Mouse (Mus musculus) heart, embryonic 14.5 days (tissue): ENCODE results near the gene Plekhm1. TPM values are rescaled to one million over a fixed set of nuclear protein-coding genes. Genes with fewer than 3 reads are reported as not detected.

Experiments
- ATAC-seq: fragments of 200-750 bp; cut with Nextera tagmentation; 2 replicates; pipeline ENCODE4 v1.8.0; 2017; ENCODE audit warnings: low read depth, moderate TSS enrichment; ENCODE audit not compliant: insufficient number of reproducible peaks, insufficient read depth, low FRiP score
- H3K27ac ChIP-seq, 2 experiments: fragments of 200-500 bp in 1 of 2; fragments of 300-500 bp in 1 of 2; sonication (generic) in 1 of 2; replicated peaks in 1 of 2; 2 replicates each; pipeline ENCODE4 v1.5.1; 2012 to 2014; ENCODE audit warnings: low read depth in 2 of 2, low read length in 2 of 2, control low read depth in 1 of 2, mild to moderate bottlenecking in 1 of 2, mixed read lengths in 1 of 2; ENCODE audit not compliant: control insufficient read depth in 1 of 2, insufficient read depth in 1 of 2
- H3K27me3 ChIP-seq: fragments of 300-500 bp; sonication (generic); 2 replicates; pipeline ENCODE4 v1.6.1; 2014; ENCODE audit warnings: mild to moderate bottlenecking, low read length, control low read depth; ENCODE audit not compliant: control insufficient read depth, insufficient read depth
- H3K36me3 ChIP-seq: fragments of 300-500 bp; sonication (generic); 2 replicates; pipeline ENCODE4 v1.6.1; 2014; ENCODE audit warnings: mild to moderate bottlenecking, control low read depth, low read length, mixed read lengths; ENCODE audit not compliant: control insufficient read depth, insufficient read depth
- H3K4me1 ChIP-seq, 2 experiments: fragments of 200-500 bp in 1 of 2; fragments of 300-500 bp in 1 of 2; sonication (generic) in 1 of 2; 2 replicates each; pipeline ENCODE4 v1.6.1; 2012 to 2014; ENCODE audit warnings: low read length in 2 of 2, control low read depth in 1 of 2, mixed read lengths in 1 of 2; ENCODE audit not compliant: control insufficient read depth in 2 of 2, insufficient read depth in 2 of 2
- H3K4me2 ChIP-seq: fragments of 300-500 bp; sonication (generic); 2 replicates; pipeline ENCODE4 v1.6.1; 2014; ENCODE audit warnings: mild to moderate bottlenecking, low read length
- H3K4me3 ChIP-seq, 2 experiments: fragments of 200-500 bp in 1 of 2; fragments of 300-500 bp in 1 of 2; sonication (generic) in 1 of 2; 2 replicates each; pipeline ENCODE4 v1.5.1; 2012 to 2014; ENCODE audit warnings: low read length in 2 of 2, mild to moderate bottlenecking in 2 of 2, control low read depth in 1 of 2, low read depth in 1 of 2, moderate library complexity in 1 of 2; ENCODE audit not compliant: control insufficient read depth in 1 of 2, insufficient read depth in 1 of 2
- H3K9ac ChIP-seq: fragments of 300-500 bp; sonication (generic); 2 replicates; pipeline ENCODE4 v1.6.1; 2014; ENCODE audit warnings: mild to moderate bottlenecking, low read length
- H3K9me3 ChIP-seq: fragments of 300-500 bp; sonication (generic); 2 replicates; pipeline ENCODE4 v1.6.1; 2016; ENCODE audit warnings: low read length, control low read depth; ENCODE audit not compliant: control insufficient read depth
- WGBS: fragments of 180-500 bp; shearing (Covaris S2); extraction: QIAGEN DNeasy Blood & Tissue Kit; methylation state at CpG from one replicate; pipeline ENCODE4 v1.1.7; 2014; 5-methylcytosine and 5-hydroxymethylcytosine counted together
- polyA plus RNA-seq: library from polyadenylated mRNA; unstranded; fragments of >200 nt; fragmentation: Nextera tagmentation; extraction: Ambion mirVana; gene quantifications from 2 replicates; pipeline ENCODE4 v1.2.1, GENCODE M21; 2014

Plekhm1 gene
- polyA plus RNA-seq, 1 experiment from 2014 or later = 6.5 TPM

DNA sequence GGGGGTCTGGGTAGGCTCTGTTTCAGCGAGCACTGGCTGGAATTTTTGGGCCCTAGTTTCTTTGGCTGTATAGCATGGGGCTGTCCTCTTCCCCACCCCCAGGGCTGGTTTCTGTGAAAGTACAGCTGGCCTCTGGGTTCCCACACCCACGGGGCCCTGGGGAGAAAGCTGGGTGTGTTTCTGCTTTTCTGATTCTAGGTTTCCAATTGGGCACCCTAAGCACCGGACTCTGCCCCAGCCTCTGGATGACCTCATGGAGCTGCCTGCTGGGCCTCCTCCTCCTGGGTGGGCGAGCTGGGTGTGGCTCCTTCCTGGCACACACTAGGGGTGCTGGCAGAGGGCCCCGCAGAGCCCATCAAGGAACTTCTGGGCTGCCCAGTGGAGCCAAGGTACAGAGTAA lies 65.8 kb downstream of the Plekhm1 start:
- H3K27ac ChIP-seq = peak overlapping the region in 1 of 2 experiments; percentile 14; a peak in 1 of 4 replicates
- WGBS = 55% methylated on average over 5 of the region's 5 CpGs

DNA sequence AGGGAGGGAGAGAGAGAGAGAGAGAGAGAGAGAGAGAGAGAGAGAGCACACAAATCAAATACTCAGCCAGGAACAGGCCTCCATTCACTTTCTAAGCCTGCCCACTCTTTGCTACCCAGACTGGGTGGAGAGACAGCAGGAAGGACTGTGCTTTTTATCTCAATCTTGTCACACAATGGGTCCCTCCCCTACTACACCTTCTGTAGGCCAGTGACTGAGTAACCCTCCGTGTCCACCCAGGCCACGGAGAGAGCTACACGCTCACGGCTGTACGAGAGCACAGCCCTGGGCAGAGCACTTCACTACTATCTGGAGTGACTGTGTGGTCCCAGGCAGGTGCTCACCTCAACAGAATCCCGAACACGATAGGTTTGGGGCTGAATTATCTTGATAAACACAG lies 66.3 kb downstream of the Plekhm1 start:
- Histone ChIP-seq H3K36me3 (no peaks in the 10 kb centered on the region), H3K27ac (peak overlapping the region in 1 of 2 experiments; percentile 14; a peak in 1 of 4 replicates), H3K9ac (no peak overlapping the region), H3K4me3 (no peak overlapping the region), H3K4me2 (no peak overlapping the region), H3K27me3 (no peaks in the 10 kb centered on the region), H3K9me3 (peaks cover 4% of the 10 kb centered on the region; the same call in 1 of the 2 replicates), H3K4me1 (peaks cover 19 to 22% of the 10 kb centered on the region in 2 experiments)
- ATAC-seq = peak; percentile 13; the same call in 1 of the 2 replicates
- WGBS = 41% methylated on average over 7 of the region's 7 CpGs

More for the DNA sequence above, 65.8 kb downstream of the Plekhm1 start:
- Histone ChIP-seq H3K4me3 (no peak overlapping the region), H3K36me3 (no peaks in the 10 kb centered on the region), H3K9ac (no peak overlapping the region), H3K4me1 (peaks cover 19 to 22% of the 10 kb centered on the region in 2 experiments), H3K27me3 (no peaks in the 10 kb centered on the region), H3K4me2 (no peak overlapping the region), H3K9me3 (peaks cover 4% of the 10 kb centered on the region; the same call in 1 of the 2 replicates)
- ATAC-seq = no peak

DNA sequence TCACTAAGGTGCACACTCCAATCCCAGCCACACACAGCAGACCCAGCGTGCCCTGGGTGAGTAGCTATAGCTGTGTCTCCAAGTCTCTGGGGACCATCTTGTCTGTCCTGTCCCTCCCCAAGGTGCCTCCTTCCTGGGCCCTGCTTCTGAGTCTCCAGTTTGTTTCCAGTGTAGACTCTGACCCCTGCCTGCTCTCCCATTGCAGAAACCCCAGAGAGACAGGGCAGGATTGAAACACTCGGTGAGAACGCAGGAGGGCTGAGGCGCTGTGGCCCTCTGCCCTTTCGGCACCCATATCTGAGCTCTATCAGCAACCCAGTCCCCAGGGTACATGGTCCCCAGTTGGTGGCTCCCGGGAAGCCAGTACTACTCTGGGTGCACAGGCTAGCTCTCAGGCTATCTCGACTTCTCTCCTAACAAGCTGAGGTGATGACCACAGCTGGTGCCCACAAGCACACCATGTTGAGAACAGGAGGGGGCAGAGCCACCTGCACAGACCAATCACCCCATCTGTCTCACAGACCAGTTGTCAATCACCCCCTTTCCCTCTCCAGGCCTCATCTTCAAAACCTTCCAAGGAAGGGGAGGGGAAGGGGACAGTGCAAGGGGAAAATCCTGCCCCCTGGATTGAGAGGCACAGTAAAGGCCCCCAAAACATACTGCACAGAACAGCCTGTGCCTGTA lies 66.9 kb downstream of the Plekhm1 start:
- no peak overlapping the region for H3K4me2 ChIP-seq
- no peak overlapping the region for H3K9ac ChIP-seq
- H3K27me3 ChIP-seq = no peaks in the 10 kb centered on the region
- no peak for ATAC-seq
- H3K4me3 ChIP-seq = no peak overlapping the region
- H3K4me1 ChIP-seq = peaks cover 19 to 22% of the 10 kb centered on the region in 2 experiments
- WGBS = 77% methylated on average over 7 of the region's 7 CpGs
- no peaks in the 10 kb centered on the region for H3K36me3 ChIP-seq
- H3K9me3 ChIP-seq = peaks cover 4% of the 10 kb centered on the region; the same call in 1 of the 2 replicates
- no peak overlapping the region for H3K27ac ChIP-seq

- no peaks in the 10 kb centered on the region for H3K27me3 ChIP-seq
- 73% methylated on average over 19 of the region's 19 CpGs for WGBS
- peaks cover under 1% of the 10 kb centered on the region; the same call in 1 of the 2 replicates for H3K9me3 ChIP-seq
- no peak overlapping the region for H3K4me2 ChIP-seq
- H3K4me1 ChIP-seq = peaks cover 19 to 22% of the 10 kb centered on the region in 2 experiments
- no peak for ATAC-seq
- no peak overlapping the region for H3K9ac ChIP-seq
- no peak overlapping the region for H3K27ac ChIP-seq
- no peaks in the 10 kb centered on the region for H3K36me3 ChIP-seq
- no peak overlapping the region for H3K4me3 ChIP-seq
These were observed 67.8 kb downstream of the Plekhm1 start for GRCm38 (mm10) chr11:103344494-103345332.

- Histone ChIP-seq H3K9ac (no peak overlapping the region), H3K4me3 (no peak overlapping the region), H3K4me2 (no peak overlapping the region), H3K4me1 (peaks cover 19 to 22% of the 10 kb centered on the region in 2 experiments), H3K27ac (no peak overlapping the region), H3K36me3 (no peaks in the 10 kb centered on the region), H3K9me3 (no peaks in the 10 kb centered on the region), H3K27me3 (no peaks in the 10 kb centered on the region)
- 81% methylated on average over 1 of the region's 1 CpGs for WGBS
- no peak for ATAC-seq
These were observed 68.6 kb downstream of the Plekhm1 start for GRCm38 (mm10) chr11:103343881-103344280.

DNA sequence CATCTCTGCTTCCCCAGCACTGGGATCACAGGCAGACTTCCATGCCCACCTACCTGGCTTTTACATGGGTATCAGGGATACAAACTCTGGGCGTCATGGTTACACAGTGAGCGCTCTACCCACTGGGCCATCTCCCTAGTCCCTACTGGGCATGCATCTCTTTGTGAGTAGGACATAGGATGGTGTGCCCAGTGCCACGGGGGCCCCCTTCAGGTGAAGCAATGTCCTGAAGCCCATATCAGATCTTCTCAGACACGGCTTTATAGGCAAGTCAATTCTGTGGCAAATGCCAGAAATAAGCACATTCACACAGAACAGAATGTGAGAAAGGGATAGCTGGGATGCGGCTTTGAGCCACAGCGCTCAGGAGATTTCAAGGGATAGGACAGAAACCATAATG lies 69.4 kb downstream of the Plekhm1 start:
- Histone ChIP-seq H3K27me3 (no peaks in the 10 kb centered on the region), H3K27ac (no peak overlapping the region), H3K36me3 (no peaks in the 10 kb centered on the region), H3K9ac (no peak overlapping the region), H3K4me3 (no peak overlapping the region), H3K4me1 (peaks cover 19 to 22% of the 10 kb centered on the region in 2 experiments), H3K9me3 (no peaks in the 10 kb centered on the region), H3K4me2 (no peak overlapping the region)
- ATAC-seq = no peak
- 84% methylated on average over 6 of the region's 6 CpGs for WGBS

DNA sequence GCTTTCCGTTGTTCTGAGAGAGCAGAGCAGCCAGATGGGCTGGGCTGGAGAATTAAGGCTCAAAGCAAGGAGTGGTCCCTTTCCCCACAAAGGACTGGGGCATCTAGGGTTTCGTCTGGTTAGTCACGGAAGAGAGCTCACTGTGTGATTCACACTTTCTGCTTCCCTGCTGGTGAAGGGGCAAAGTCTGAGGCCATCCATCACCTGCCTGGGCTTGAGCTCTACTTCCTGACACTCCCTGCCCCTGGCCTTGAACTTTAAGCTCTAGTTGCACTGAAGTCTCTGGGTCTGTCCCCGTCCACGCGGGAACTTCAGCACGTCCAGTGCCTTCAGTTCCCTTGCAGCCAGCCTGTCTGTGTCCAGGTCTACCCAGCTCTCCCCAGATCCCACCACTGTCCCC lies 71.8 kb downstream of the Plekhm1 start:
- H3K27ac ChIP-seq = no peak overlapping the region
- H3K36me3 ChIP-seq = 0 out of 2 replicates have a peak, but pooled peaks cover 3% of the 10 kb centered on the region
- no peak overlapping the region for H3K4me2 ChIP-seq
- no peak for ATAC-seq
- peaks cover 10 to 12% of the 10 kb centered on the region in 2 experiments; a peak in 3 of 4 replicates for H3K4me1 ChIP-seq
- H3K27me3 ChIP-seq = no peaks in the 10 kb centered on the region
- H3K4me3 ChIP-seq = no peak overlapping the region
- no peak overlapping the region for H3K9ac ChIP-seq
- 42% methylated on average over 7 of the region's 7 CpGs for WGBS
- H3K9me3 ChIP-seq = no peaks in the 10 kb centered on the region
